ENCODE assay signal across 18 mouse cellular contexts in the genomic region with DNA sequence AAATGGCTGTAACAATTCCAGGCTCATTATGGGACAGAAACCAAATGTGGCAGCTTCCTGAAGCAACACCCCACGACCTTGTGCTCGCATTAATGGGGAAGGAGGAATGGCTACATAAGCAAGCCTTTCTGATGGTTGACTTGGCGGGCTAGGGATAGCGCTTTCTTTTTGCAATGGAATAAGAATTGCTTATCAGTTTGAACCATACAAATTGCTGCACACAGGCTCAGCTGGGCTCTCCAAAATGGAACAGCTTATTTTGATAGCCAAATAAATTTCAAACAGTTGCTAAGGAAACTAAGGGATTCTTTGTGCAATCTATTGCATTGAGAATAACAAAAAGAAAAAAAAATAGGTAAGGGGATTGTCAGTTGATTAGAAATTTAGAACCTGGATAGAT.
DNase-seq lines count a peak whose midpoint lies in the region; ATAC-seq and TF ChIP-seq lines count a peak whose summit lies in the region.
"Had no signal": no experiment of that assay in that cellular context is flagged by ENCODE, and none has a peak within 500 bp of the region (broad histone marks: within the 10 kb centered on the region; RNA-seq: fewer than 3 reads in every experiment).

No protein-coding gene starts in this region.

- H3K9me3 ChIP-seq in forebrain, postnatal 0 days (ENCODE audit: low read length): no peaks in the 10 kb centered on the region
- no peaks in the 10 kb centered on the region for H3K9me3 ChIP-seq in forebrain, embryonic 13.5 days (replicated peaks)
- H3K9me3 ChIP-seq: embryonic facial prominence, embryonic 10.5 days; embryonic facial prominence, embryonic 12.5 days had no signal

- no peak overlapping the region for H3K4me3 ChIP-seq in forebrain, postnatal 0 days (ENCODE audit: low read depth, low read length)
- H3K4me3 ChIP-seq in forebrain, embryonic 13.5 days: no peak overlapping the region
- no peak overlapping the region for H3K4me3 ChIP-seq in layer of hippocampus, adult 2 months
- H3K4me3 ChIP-seq: embryonic facial prominence, embryonic 10.5 days; embryonic facial prominence, embryonic 12.5 days had no signal

- no peak overlapping the region for H3K4me2 ChIP-seq in forebrain, postnatal 0 days (ENCODE audit: low read depth)
- H3K4me2 ChIP-seq in forebrain, embryonic 13.5 days: no peak overlapping the region
- H3K4me2 ChIP-seq: embryonic facial prominence, embryonic 12.5 days had no signal

- peaks cover 7% of the 10 kb centered on the region; the same call in 1 of the 2 replicates for H3K36me3 ChIP-seq in forebrain, postnatal 0 days (ENCODE audit: insufficient read depth)
- peaks cover 29% of the 10 kb centered on the region for H3K36me3 ChIP-seq in forebrain, embryonic 13.5 days (ENCODE audit: poor library complexity, severe bottlenecking)

- no peak for TF ChIP-seq CTCF in forebrain, postnatal 0 days (IDR thresholded peaks at IDR 0.05; ENCODE audit: low read depth)
- no peak for TF ChIP-seq CTCF in layer of hippocampus, adult 2 months (conservative IDR thresholded peaks at IDR 0.05)
- TF ChIP-seq CTCF in brain, embryonic 14.5 days (IDR thresholded peaks at IDR 0.05; ENCODE audit: borderline replicate concordance, extremely low read depth, insufficient read depth, insufficient read length): no peak

- intact Hi-C loops in heart, postnatal 36 days (cut with DNase I): no loop called here

- peak overlapping the region; percentile 9; the same call in 1 of the 2 replicates for H3K27ac ChIP-seq in forebrain, postnatal 0 days (ENCODE audit: low read depth, low read length)
- no peak overlapping the region for H3K27ac ChIP-seq in forebrain, embryonic 13.5 days
- peak overlapping the region; percentile 67 for H3K27ac ChIP-seq in layer of hippocampus, adult 2 months
- H3K27ac ChIP-seq: embryonic facial prominence, embryonic 10.5 days; embryonic facial prominence, embryonic 12.5 days had no signal

- H3K4me1 ChIP-seq in forebrain, postnatal 0 days (ENCODE audit: insufficient read depth): no peaks in the 10 kb centered on the region; the same call in 1 of the 2 replicates
- H3K4me1 ChIP-seq in forebrain, embryonic 13.5 days: no peaks in the 10 kb centered on the region

- H3K9ac ChIP-seq in forebrain, postnatal 0 days: no peak overlapping the region
- H3K9ac ChIP-seq in forebrain, embryonic 13.5 days: no peak overlapping the region
- H3K9ac ChIP-seq: embryonic facial prominence, embryonic 12.5 days had no signal

- DNase-seq in forebrain, postnatal 0 days: no peak
- no peak for DNase-seq in layer of hippocampus, adult 2 months (ENCODE audit: low spot score in 2 of 2)
- DNase-seq in layer of hippocampus, adult 11-12 months (ENCODE audit: low spot score): no peak
- peak; percentile 54 for DNase-seq in brain, embryonic 14.5 days (ENCODE audit: low read depth)
- no peak for DNase-seq in heart, postnatal 36 days
- DNase-seq: adrenal gland, adult 2 months; adrenal gland, postnatal 10 days; adrenal gland, postnatal 25 days; cerebellum, adult 11-12 months; cerebellum, adult 2 months; cerebellum, adult 9-10 months; cerebellum, postnatal 10 days; cerebellum, postnatal 25 days had no signal

- ATAC-seq in forebrain, postnatal 0 days: peak; percentile 64
- ATAC-seq in forebrain, embryonic 13.5 days: no peak
- ATAC-seq: forebrain, embryonic 14.5 days; forebrain, embryonic 16.5 days had no signal

- WGBS in forebrain, postnatal 0 days: 74% methylated on average over 4 of the region's 4 CpGs
- WGBS in forebrain, embryonic 13.5 days: 87% methylated on average over 4 of the region's 4 CpGs

- H3K27me3 ChIP-seq in forebrain, postnatal 0 days (ENCODE audit: insufficient read depth, low read length): no peaks in the 10 kb centered on the region
- H3K27me3 ChIP-seq in forebrain, embryonic 13.5 days: no peaks in the 10 kb centered on the region
- H3K27me3 ChIP-seq: embryonic facial prominence, embryonic 12.5 days had no signal

- no peak for TF ChIP-seq POLR2A in brain, embryonic 14.5 days (IDR thresholded peaks at IDR 0.05; ENCODE audit: borderline replicate concordance, extremely low read depth, insufficient read depth, insufficient read length, poor library complexity, severe bottlenecking)
